Mouse (Mus musculus) heart, postnatal 14 days (tissue): ENCODE measurements around the gene St7. TPM values are rescaled to one million over a fixed set of nuclear protein-coding genes. Genes with fewer than 3 reads are reported as not detected.

Source experiments
- DNase-seq, 2 experiments: peaks; one replicate each; pipeline ENCODE4 v3.0.0; 2021 to 2022
- intact Hi-C: fragments of 180-260 bp; cut with DNase I; formaldehyde crosslinking; loops from one replicate; pipeline ENCODE4 v1.15.1; 2025
- total RNA-seq, 2 experiments: library from RNA; stranded (reverse); gene quantifications; 2 replicates each; pipeline ENCODE4 v1.2.3; 2021

The St7 gene
- total RNA-seq, 2 experiments from 2014 or later: 19.0 to 19.3 TPM

DNA sequence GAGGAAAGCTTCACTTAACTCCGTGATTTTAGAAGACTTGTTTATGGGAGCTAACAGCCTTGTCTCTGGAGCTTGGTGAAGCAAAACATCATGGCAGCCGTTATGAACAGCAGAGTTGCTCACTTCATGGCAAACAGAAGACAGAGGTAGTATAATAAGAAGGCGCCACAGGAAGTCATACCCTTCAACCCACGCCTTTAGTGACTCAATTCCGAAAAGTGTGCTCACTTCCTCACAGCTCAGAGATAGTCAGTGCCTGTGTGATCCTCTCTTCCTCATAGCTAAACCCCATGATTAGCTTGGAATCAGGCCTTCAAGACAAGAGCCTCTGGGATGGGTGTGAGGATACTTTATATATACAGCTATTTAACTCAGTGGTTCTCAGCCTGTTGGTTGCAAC is 108.0 kb downstream of the St7 start:
- no peak for DNase-seq

DNA sequence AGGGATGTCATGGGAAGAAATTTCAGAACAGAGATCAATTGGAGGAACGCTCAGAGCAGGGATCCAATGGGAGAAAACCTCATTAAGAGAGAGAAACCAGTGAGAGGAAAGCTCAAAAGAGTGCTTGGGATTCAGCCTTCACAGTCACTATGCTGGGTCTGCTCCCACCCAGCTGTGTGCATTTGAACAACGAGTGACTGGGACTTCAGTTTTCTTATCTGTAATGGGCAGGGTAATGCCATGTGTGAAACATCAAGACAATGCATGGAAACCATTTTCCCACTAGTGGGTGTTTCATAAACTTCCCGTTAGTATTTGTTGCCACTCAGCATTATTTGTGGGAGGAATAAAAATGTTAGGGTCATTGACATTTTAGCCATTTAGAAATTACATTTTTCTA is 111.7 kb downstream of the St7 start:
- DNase-seq: no peak
- intact Hi-C loops: no loop called here

More for the DNA sequence above, 108.0 kb downstream of the St7 start:
- intact Hi-C loops: no loop called here

DNA sequence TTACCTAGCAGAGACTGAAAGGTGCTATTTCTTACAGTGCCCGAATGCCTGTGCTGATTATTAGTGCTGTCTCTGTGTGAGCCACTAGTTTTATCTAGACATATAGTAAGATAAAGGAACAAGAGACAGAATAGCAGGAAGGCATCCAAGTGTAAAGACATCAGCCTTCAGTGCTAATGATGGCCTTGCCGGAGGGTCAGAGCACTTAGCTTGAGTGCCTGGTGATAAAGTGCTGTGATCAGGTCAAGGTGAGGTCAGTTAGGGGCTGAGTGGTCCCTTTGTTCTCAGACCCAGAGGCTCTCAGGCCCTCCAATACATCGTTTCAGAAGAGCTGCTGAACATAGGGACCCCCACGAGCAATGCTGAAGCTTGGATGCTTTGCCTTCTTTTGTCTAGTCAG is 113.8 kb downstream of the St7 start:
- no peak for DNase-seq
- intact Hi-C loops: no loop called here

DNA sequence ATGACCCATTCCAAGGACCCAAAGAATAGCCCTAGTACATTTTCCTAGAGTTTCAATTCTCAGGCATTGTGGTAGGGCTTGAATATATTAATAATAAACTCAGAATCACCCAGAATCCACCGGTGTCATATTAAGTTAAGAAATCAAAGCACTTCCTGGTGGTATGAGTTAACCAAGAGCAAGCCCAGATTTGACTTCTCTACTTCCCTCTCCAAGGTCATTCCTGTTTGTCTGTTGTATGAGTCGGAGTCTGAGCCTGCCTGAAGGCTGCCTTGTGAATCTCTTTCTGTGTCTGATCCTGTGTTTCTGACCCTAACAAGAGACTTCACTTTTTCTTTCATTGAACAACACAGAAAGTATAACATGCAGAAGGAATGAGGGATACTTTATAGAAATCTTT is 118.3 kb downstream of the St7 start:
- no peak for DNase-seq
- intact Hi-C loops: loop anchor here (5.0 kb wide), 1 partner anchor 84 kb away; no protein-coding TSS in a partner anchor

DNA sequence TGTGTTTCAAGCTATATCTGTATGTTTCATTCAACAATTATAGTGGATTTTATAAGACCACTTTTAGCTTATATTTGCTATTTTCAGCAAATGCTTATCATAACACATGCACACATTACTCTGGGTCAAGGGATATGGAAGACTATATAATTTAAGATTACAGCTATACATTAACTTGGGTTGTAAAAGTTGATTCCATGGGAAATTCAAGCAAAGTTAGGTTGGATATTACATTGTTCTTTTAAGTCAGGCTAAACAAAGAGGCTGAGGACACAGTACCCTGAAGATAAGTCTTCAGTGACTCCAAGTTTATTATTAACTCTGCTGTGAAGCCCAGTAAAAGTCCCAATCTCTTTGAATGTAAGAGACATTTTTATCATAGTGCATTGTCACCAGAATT is 118.8 kb downstream of the St7 start:
- no peak for DNase-seq
- intact Hi-C loops: loop anchor here (5.0 kb wide), 1 partner anchor 84 kb away; no protein-coding TSS in a partner anchor

DNA sequence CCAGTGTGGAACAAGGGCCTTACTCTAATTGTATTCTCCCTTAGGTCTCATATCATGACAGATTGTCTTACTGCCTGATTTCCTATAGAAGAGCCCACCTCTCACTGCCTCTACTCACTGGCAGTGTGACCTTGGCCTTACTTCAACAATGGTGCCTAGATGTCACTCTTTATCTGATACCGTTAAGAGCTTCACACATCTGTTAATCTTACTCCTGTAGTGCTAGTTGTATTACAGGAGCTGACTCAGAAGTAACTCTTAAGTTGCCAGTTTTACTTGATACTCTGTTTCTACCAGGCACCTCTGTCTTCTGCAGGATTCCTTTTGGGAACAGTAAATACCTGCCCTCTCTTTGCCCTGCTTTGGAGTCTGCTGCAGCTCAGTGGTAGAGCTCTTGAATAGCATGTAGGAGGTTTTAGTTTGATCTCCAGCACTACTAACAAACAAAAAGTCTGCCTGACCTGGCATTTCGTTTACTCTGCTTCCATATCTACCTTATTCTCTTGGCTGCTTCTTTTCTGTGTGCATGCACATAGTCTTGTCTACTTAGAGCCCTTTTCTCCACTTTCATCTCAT is 121.4 kb downstream of the St7 start:
- intact Hi-C loops: loop anchor here (5.0 kb wide), 1 partner anchor 87 kb away; no protein-coding TSS in a partner anchor
- DNase-seq: no peak

DNA sequence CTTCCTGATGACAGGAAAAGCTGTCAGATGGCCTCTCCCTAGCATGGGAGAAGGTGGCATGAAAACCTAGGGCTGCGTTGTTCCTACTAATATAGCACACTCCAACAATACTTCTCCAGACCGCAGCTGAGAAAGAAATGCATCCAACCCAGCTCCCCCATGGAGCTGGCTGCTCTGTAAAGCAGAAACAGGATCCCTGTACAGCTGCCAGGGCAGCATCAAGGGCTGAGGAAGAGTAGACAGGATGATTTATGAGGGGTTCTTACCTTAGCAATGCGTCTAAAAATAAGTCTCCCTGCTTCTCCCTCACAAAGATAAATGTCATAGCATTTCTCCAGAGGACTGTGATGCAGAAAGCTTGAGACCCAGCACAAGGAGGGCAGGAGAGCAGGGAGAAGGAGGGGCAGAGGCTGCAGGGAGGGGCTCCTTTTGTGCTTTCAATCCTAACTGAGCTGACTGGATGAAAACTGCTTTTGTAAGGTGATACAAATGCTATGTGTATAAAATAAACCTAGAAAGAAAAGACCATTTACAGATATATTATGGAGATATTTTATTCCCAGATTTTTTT is 124.2 kb downstream of the St7 start:
- DNase-seq: no peak

DNA sequence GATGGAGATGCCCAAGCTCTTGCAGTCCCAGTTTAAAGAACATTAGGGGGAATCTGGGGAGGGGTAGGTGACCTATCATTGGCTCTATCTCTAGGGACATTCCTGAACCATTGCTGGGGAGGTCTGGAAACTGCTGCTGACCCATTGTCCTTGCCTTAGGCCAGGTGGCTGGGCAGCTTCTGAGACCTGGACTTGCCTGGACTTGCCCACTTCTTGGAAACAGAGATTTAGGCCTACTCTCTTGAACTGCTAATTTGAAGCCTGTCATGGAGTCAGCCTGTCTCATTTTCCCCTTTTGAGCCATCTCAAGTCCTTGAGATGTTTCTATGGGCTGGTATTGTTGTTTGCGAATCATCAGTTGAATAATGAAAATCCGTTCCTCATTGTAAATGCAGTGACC is 130.9 kb downstream of the St7 start:
- intact Hi-C loops: no loop called here

More for the DNA sequence above, 124.2 kb downstream of the St7 start:
- intact Hi-C loops: no loop called here

DNA sequence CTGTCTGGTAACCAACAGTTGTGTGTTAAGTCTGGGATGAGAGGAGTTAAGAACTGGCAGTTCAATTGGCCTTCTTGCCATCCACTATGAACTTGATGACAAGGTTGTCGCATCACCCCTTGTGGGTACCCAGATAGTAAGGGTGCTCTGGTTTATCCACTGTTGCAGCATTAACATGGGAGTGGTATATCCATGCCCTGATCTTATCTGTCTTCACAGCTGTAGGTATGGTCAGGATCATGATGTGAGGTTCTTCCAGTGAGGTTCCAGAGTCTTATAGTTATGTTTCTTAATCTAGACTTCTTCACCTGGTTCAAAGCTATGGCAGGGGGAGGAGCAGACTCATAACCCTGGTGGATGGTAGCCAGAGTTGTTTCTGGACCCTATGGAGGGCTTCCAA is 132.0 kb downstream of the St7 start:
- intact Hi-C loops: loop anchor here (5.0 kb wide), 1 partner anchor 42 kb away; no protein-coding TSS in a partner anchor
- DNase-seq: no peak

More for the DNA sequence above, 130.9 kb downstream of the St7 start:
- no peak for DNase-seq

DNA sequence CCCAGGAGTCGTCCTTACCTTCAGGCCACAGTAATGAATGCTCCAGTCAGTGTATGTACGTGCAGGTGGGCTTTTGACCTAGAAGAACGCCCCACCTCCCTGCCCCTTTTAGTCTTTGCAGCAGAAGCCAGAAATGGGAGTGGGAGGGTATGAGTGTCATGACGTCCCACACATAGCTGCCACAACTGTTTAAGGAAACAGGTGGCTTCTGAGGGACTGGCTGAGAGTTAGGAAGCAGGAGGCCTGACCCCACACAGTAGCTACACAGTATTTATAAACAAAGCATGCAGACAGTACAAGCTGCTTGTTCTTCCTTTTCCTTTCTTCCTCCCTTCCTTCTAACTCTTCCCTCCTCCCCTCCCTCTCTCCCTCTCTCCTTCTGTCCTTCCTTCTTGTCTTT is 135.6 kb downstream of the St7 start:
- no peak for DNase-seq
- intact Hi-C loops: loop anchor here (5.0 kb wide), 1 partner anchor 46 kb away; no protein-coding TSS in a partner anchor

DNA sequence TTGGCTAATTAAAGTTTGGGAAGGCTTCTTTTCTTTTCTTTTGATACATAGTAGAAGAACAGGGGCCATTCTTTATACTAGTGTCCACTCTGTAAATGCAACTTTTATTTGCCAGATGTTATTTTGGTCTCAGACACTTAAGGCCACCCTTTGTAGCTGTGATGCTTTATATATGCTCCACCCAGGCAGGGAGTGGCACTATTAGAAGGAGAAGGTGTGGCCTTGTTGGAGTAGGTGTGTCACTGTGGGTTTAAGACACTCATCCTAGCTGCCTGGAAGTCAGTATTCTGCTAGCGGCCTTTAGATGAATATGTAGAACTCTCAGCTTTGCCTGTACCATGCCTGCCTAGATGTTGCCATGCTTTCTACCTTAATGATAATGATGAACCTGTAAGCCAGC is 137.2 kb downstream of the St7 start:
- DNase-seq: no peak

DNA sequence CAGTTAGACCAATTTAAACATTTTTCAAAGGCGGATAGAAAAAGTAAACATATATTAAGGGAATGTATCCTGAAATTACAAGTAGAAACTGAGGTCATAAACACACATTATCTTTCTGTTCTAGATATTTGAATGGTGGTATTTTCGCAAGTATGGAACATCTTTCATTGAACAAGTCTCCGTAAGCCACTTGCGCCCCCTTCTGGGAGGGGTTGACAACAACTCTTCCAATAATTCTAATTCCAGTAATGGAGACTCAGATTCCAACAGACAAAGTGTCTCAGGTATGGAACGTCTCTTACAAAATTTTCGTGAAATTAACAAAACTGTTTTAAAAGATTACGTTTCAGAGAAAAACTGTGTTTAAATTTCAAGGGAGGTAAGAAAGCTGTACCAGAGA is 141.8 kb downstream of the St7 start:
- intact Hi-C loops: loop anchor here (1.0 kb wide), 1 partner anchor 108 kb away; no protein-coding TSS in a partner anchor
- peak; percentile 80 to 86 for DNase-seq

More for the DNA sequence above, 137.2 kb downstream of the St7 start:
- intact Hi-C loops: loop anchor here (5.0 kb wide), 1 partner anchor 48 kb away; no protein-coding TSS in a partner anchor

DNA sequence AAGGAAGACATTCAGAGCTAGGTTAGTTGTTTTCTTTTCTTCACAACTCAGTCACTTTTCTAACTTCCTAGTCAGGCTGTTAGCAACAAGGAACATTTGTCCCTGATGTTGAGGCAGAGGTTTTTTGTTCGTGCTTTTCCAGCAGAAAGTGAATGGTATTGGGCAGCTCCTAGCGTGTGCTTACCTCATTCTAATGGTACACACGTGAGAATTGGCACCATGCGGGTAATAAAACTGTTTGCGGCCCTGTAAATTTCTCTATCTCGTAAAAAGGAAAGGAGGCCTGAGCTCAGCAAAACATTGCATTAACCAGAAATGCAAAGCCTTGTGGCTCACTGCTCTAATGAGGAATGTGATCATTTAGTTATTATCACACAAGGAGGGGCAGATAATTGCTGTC is 143.0 kb downstream of the St7 start:
- intact Hi-C loops: loop anchor here (1.0 kb wide), 1 partner anchor 160 kb away; no protein-coding TSS in a partner anchor
- no peak for DNase-seq

DNA sequence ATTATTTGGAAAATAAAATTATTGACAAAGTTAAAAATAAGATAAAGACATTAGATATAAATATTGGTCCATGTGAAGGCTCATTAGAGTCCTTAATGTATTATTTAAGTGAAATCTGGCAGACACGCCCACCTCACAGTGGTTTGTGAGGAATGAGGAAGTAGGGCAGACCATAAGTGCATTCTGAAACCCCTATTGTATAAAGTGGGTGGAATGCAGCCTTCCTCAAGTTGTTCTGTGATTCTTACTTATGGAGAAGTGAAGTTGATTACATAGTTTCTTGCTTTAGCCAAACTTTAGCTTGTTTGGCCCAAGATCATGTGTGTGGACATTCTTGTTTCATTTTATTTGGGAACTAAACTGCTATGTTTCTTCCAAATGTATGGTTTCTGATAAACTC is 144.9 kb downstream of the St7 start:
- intact Hi-C loops: no loop called here
- DNase-seq: no peak

DNA sequence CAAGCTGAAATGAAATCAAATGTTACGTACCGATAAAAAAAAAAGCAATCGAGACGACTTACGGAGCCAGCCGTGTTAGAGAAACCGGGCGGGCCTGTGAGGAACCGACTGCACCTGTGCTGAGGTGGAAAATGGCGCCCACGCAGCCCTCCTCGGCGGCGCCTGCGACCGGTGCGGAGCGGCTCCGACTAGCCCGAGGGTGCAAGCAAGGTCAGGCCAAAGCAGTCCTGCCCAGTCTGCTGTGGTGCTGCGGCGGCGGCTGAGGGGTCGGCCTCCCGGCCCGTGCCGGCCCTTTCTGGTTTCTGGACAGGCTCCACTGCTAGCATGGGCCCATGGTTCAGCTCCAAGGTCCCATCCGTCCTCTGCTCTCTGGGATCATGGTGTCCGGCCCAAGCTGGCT is 147.7 kb downstream of the St7 start:
- no peak for DNase-seq
- intact Hi-C loops: no loop called here

DNA sequence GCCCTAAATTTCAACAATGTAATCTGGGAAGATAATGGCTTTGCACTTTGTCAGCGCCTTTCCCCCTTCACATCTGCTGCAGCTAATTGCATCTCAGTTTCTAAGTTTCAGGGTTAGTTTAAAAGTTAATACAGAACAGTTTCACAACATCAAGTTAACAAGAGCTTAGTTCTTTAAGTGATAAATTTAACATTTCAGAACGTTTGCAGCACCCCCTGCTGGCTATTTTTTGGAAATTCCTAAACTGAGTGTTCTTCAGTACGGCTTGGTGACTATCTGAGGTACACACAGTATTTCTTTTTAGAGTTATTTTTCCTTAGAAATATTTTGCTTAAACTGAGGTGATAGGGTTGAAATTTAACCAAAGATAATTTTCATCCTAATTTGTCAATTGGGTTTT is 150.0 kb downstream of the St7 start:
- intact Hi-C loops: no loop called here

DNA sequence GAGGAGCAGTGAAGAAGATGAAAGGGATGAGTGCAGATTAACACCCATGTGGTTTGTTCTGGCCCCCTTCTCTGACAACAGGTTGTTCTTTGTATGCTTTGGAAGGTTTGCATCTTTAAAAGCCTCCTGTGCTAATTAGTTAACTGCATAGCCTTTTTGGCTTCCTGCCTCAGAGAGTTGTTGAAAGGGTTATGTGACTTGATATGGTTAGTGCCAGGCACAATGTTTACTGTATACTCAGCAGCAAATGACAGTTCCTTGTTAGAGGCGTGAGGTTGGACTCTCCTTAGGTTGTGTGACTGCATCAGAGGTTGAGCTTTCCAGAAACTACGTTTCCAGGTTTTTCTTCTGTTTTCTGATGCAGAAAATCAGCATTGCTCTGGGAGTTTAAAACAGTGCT is 158.6 kb downstream of the St7 start:
- intact Hi-C loops: no loop called here
- no peak for DNase-seq

More for the DNA sequence above, 150.0 kb downstream of the St7 start:
- DNase-seq: peak; percentile 25 to 69

DNA sequence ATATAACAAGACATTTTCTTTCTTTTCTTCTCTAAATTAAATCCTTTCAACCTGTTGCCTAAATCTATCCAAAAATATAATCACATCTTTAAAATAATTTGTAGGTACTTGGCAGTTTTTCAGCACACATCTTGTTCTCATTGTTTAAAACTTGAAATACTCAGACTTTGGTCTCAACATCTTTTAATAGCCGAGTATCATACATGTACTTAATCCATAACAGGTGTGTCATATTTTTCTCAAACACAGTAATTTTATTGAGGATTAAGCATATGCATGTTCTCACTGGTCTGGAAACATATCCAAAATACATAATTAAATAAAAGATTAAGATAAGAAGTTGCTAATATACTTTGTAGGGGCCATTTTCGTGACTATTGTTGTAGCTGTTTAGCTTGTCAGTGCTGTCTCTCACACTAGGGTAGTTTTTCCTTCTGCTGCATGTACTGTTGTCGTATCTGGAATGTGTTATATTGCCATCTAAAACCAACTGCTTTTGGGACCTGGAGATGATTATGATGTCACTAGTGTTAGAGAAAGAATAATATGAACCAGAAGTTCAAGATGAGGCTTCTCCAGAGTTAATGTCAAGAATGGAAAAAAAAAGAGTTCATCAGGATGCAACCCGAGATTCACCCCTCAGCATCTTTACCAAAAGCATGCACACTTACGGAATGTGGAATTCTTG is 161.0 kb downstream of the St7 start:
- intact Hi-C loops: no loop called here
- DNase-seq: no peak

DNA sequence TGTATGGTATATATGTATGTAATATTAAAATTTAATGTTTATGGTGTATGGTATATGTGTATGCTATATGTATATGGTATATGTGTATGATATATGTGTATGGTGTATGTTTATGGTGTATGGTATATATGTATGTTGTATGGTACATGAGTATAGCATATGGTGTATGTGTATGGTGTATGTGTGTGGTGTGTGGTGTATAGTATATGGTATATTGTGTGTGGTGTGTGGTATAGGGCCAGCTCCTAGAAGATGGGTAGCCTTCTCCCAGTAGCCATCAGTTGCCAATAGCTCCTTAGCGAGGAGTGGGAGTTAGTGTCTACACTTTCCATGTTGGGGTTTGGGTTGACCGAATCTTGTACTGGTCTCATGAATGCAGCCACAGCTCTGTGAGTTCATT is 162.9 kb downstream of the St7 start:
- no peak for DNase-seq
- intact Hi-C loops: no loop called here

DNA sequence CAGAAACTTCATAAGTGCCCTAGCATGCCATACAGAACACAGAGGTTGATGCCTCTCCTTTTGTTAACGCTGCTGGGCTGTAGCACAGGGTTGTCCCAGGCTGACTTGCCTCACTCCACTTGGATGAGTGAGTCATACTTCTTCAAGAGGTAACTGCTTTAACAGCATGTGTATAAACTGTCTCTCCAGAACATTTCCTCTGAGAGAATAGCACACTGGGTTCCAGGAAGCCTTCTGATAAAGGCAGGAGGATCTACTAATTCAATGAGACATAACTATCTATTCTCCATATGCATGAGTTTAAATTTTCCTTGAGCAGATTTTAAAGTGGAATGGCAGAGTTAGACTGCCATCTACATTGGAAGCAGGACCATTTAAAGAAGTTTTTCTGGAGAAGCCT is 166.8 kb downstream of the St7 start:
- no peak for DNase-seq
- intact Hi-C loops: no loop called here

DNA sequence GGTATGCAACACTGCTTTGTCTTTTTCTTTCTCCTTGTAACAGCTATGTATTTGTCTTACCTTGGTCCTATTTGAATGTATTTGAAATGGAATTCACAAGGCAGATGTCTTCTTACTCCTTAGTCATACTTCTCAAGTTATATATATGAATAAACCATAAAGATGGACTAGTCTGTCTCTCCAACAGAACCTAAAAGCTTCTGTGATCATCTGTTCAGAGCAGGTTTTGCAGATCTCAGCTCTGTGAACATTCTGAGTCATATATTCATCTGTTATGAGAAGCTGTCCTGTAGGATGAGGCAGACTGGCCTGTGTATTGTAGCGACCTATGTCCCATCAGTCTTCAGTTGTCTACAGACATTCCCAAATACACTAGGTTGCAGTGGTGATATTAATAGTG is 167.7 kb downstream of the St7 start:
- no peak for DNase-seq
- intact Hi-C loops: no loop called here

DNA sequence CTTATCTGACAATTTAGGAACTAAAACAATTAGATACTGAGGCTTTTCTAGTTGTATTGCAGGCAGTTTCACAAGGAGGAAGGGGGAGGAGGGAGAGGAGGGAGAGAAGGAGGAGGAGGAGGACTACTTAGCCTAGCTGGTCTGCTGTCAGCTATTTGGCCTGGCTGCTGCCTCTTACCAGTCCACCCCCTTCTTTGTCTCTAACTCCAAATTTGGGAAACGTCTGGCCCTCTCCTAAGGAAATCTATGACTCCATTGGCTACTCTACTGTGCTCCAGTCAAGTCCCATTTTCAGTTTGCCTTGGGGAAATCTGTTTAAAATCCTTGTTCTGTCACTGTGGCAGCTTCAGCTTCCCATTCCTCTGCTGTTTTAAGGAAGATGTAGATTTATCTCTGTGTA is 175.1 kb downstream of the St7 start:
- DNase-seq: peak; percentile 7 to 16
- intact Hi-C loops: no loop called here
